Mouse (Mus musculus): ENCODE results near the gene Dhx16.

DNA sequence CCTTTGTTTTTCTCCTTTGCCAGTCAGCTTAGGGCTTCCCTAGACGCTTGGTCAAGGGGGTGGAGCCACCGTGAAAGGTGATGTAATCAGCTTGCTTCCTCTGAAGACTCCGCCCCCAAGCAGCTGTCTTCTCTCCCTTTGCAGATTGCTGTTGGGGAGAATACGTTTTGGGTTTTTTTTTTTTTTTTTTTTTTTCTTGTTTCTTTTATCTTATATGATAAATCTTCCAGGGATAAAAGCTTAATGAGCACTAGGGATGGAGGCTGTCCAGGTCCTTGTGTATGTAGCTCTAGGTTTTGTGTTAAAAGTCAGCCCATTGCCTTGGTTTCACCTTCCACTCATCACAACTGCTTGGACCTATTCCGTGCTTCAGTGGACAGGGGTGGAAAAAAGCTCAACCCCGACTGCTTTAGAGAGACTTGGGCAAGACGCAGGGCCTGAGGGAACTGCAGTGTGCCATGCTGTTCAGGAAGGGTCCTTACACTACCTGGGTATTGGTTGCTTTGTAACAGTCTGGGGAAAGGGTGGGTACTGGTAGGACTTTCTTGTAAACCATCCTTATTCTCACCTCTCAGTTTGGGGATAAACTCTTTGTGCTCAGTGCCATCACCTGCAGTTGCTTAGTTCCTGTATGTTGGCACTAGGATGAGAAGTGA is 39.6 kb downstream of the Dhx16 start:
- TF ChIP-seq POLR2A (IDR thresholded peaks at IDR 0.05; ENCODE audit: borderline replicate concordance, extremely low read depth, low read depth, low read length) (peak; percentile 72), CTCF (IDR thresholded peaks at IDR 0.05; ENCODE audit: insufficient read depth, low read length) (no peak)
